Mouse (Mus musculus): ENCODE data around the gene Myo10. TPM values are rescaled to one million over a fixed set of nuclear protein-coding genes. Genes with fewer than 3 reads are reported as not detected.

Myo10 gene
- polyA plus RNA-seq (2012): 0.36 and 0.45 TPM in 2 replicates

DNA sequence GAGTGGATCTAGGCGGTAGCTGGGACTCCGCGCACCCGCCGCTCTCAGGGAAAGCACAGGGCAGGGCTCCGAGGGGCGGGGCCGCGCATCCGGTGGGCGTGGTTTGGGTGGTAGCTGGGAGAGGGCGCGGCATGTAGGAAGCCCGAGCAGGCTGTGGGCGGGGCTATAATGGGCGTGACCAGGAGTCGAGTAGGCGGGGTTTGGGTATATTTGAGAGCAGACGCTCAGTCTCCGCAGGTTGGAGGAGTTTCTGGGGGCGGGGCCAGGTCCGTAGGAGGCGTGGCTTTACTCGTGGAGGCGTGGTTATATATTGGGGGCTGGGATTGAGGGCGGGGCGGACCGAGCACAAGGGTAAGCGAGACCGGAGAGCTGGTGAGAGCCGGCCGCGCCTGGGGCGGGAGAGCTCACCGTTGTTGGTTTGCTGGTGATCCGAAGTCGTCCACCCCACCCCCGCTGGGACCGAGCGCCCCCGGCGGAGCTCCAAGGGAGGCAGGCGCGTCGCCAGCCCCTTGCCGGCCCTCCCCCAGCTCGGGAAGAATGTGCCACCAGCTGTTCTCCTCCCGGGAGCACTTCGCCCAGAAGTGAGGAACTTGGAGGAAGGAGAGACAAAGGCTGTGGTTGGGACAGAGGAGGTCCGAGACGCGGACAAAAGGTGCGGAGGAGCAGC lies at the start of gene Myo10:
Myo10 (plus strand) TSS at position 326 of the 667 bp plus-strand sequence.
- H3K4me1 ChIP-seq (ENCODE audit: control insufficient read depth): peaks cover 15% of the 10 kb centered on the region
- peak within 1 kb of the TSS; percentile 65 for H3K4me3 ChIP-seq (replicated peaks)
- peaks cover 7% of the 10 kb centered on the region for H3K9me3 ChIP-seq (ENCODE audit: control insufficient read depth, low read length)
- no peaks in the 10 kb centered on the region for H3K36me3 ChIP-seq (ENCODE audit: control insufficient read depth)
- H3K27me3 ChIP-seq (ENCODE audit: control insufficient read depth): peaks cover 40% of the 10 kb centered on the region
- TF ChIP-seq TAL1 (IDR thresholded peaks at IDR 0.05; ENCODE audit: low read length): no peak
- TF ChIP-seq GATA1 (IDR thresholded peaks at IDR 0.05; ENCODE audit: low read length): no peak

DNA sequence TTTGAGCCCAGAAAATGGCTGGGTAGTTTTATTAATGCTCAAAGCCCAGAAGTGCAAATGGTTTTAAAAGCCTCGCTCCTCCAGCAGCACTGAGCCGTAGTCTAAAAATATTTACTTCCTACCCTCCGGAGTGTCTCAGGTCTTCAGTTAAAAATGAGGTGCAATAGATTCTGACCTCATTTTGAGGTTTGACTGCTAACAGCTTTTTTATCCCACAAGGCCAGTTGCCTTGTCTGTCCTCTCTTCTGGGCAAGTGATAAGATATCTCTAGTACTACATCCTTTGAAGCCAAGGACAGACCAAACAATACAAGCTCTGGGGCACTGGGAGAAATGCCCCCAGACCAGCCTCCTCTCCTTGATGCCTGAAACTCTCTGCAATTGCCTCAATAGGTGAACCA lies 49.2 kb upstream of the Myo10 start:
- Histone ChIP-seq H3K4me3 (replicated peaks) (no peak overlapping the region), H3K4me1 (ENCODE audit: control insufficient read depth) (peaks cover 2% of the 10 kb centered on the region; the same call in 1 of the 2 replicates), H3K36me3 (ENCODE audit: control insufficient read depth) (no peaks in the 10 kb centered on the region), H3K27me3 (ENCODE audit: control insufficient read depth) (no peaks in the 10 kb centered on the region), H3K9me3 (ENCODE audit: control insufficient read depth, low read length) (no peaks in the 10 kb centered on the region)
- TF ChIP-seq TAL1 (IDR thresholded peaks at IDR 0.05; ENCODE audit: low read length): no peak
- TF ChIP-seq GATA1 (IDR thresholded peaks at IDR 0.05; ENCODE audit: low read length): no peak

DNA sequence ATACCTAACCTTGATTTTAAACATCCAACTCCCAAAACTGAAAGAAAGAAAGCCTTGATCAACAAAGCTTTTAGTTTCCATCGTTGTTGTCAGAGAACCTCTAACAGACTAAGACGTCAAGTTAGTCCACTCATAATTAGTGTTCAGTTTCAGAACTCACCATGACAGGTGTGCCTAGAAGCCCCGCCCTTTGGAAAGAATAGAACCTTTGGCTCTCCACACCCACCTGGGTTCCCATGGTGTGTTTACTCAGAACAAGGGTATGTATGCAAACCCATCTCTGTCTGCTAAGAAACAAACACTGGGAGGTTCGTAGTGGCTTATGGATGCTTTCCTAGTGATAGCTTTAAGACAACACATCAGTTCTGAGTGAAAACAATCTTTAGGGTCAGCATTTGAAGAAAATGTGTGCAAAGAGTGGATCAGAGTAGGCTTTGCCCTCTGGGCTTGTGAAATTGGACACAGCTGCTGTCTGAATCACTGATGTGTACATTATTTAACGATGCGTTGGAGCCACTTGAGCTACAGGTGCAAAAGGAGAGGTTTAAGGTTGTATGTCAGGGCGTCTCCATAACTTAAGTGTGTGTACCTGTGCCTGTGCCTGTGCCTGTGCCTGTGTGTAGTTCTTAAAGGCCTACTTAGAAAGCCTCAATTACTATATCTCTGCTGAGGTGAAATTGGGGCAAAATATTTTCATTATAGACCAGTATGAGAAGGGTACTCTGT lies 48.3 kb upstream of the Myo10 start:
- no peaks in the 10 kb centered on the region for H3K36me3 ChIP-seq (ENCODE audit: control insufficient read depth)
- no peak overlapping the region for H3K4me3 ChIP-seq (replicated peaks)
- H3K27me3 ChIP-seq (ENCODE audit: control insufficient read depth): no peaks in the 10 kb centered on the region
- H3K4me1 ChIP-seq (ENCODE audit: control insufficient read depth): peaks cover 2% of the 10 kb centered on the region; the same call in 1 of the 2 replicates
- H3K9me3 ChIP-seq (ENCODE audit: control insufficient read depth, low read length): no peaks in the 10 kb centered on the region
- TF ChIP-seq GATA1 (IDR thresholded peaks at IDR 0.05; ENCODE audit: low read length) (no peak), TAL1 (IDR thresholded peaks at IDR 0.05; ENCODE audit: low read length) (no peak)

DNA sequence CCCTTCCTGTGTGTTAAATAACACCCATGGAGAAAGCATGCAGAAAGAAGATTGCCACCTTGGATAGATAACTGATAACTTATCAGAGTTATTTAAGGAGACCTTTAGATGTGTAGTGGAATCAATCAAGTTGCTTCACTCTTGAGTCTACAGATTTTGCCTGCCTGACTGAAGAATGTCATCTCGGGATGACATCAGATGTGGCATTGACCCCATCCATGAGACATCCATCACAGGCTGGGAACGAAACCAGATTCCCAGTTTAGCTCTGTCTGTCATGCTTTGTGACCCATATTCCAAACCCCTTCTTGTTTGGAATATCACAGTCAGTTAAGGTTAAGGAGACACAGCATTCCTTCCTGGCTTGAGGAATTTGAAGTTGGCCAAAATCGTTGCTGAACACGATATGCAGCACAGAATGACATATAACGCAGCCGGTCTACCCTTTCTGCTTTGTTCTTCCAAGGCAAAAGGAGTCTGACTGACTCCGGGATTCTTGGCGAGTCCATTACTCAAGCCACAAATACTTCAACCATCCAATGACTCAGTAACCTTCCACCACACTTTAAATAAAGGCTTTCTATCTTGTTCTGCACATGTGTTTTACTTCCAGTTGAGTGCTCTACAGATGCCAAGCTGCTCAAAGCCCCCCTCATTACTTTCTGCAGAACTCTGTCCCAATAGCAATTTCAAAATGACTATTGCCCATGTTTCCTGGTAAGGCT lies 44.8 kb upstream of the Myo10 start:
- TF ChIP-seq TAL1 (IDR thresholded peaks at IDR 0.05; ENCODE audit: low read length): no peak
- no peak for TF ChIP-seq GATA1 (IDR thresholded peaks at IDR 0.05; ENCODE audit: low read length)
- Histone ChIP-seq H3K36me3 (ENCODE audit: control insufficient read depth) (no peaks in the 10 kb centered on the region), H3K9me3 (ENCODE audit: control insufficient read depth, low read length) (no peaks in the 10 kb centered on the region), H3K27me3 (ENCODE audit: control insufficient read depth) (no peaks in the 10 kb centered on the region), H3K4me3 (replicated peaks) (no peak overlapping the region), H3K4me1 (ENCODE audit: control insufficient read depth) (peaks cover 2% of the 10 kb centered on the region; the same call in 1 of the 2 replicates)

DNA sequence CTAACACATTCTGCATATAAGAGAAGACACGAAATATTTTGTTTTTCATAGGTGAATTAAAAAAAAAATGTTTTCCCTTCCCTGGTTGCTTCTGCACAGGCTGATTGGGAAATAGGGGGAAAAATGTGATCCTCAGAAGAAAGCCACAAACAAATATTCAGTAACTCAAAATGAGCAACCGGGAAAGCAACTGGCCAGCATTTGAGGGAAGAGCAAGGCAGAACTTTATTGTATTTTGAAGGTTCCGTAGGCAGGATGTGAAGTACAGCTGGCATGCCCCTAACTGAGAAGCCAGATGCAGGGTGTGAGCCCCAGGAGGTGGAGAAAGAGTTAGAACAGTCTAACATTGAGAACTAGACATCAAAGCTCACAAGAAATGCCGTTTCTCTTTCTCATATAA lies 44.0 kb upstream of the Myo10 start:
- TF ChIP-seq GATA1 (IDR thresholded peaks at IDR 0.05; ENCODE audit: low read length) (no peak), TAL1 (IDR thresholded peaks at IDR 0.05; ENCODE audit: low read length) (no peak)

DNA sequence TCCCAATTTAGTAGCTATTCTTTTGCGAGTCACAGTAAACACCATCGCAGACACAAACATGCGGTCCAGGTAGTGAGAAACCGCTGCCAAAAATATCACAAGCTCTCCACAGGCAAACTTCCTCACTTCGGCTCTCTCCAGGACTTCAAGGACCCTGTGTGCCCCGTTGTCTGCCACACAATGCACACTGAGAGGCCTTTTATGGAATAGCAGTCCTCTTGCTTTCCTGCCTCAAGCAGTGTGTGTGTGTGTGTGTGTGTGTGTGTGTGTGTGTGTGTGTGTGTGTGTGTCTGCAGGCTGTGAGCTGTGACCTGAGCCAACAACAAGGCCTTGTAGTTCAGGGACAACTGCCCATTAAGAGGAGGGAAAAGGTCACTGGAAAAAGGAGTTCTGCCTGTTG lies 41.6 kb upstream of the Myo10 start:
- no peaks in the 10 kb centered on the region for H3K36me3 ChIP-seq (ENCODE audit: control insufficient read depth)
- no peak overlapping the region for H3K4me3 ChIP-seq (replicated peaks)
- H3K9me3 ChIP-seq (ENCODE audit: control insufficient read depth, low read length): no peaks in the 10 kb centered on the region
- no peaks in the 10 kb centered on the region for H3K27me3 ChIP-seq (ENCODE audit: control insufficient read depth)
- H3K4me1 ChIP-seq (ENCODE audit: control insufficient read depth): no peaks in the 10 kb centered on the region
- no peak for TF ChIP-seq GATA1 (IDR thresholded peaks at IDR 0.05; ENCODE audit: low read length)
- no peak for TF ChIP-seq TAL1 (IDR thresholded peaks at IDR 0.05; ENCODE audit: low read length)

More for the DNA sequence above, 44.0 kb upstream of the Myo10 start:
- H3K27me3 ChIP-seq (ENCODE audit: control insufficient read depth): no peaks in the 10 kb centered on the region
- no peaks in the 10 kb centered on the region for H3K4me1 ChIP-seq (ENCODE audit: control insufficient read depth)
- H3K36me3 ChIP-seq (ENCODE audit: control insufficient read depth): no peaks in the 10 kb centered on the region
- no peak overlapping the region for H3K4me3 ChIP-seq (replicated peaks)
- no peaks in the 10 kb centered on the region for H3K9me3 ChIP-seq (ENCODE audit: control insufficient read depth, low read length)

DNA sequence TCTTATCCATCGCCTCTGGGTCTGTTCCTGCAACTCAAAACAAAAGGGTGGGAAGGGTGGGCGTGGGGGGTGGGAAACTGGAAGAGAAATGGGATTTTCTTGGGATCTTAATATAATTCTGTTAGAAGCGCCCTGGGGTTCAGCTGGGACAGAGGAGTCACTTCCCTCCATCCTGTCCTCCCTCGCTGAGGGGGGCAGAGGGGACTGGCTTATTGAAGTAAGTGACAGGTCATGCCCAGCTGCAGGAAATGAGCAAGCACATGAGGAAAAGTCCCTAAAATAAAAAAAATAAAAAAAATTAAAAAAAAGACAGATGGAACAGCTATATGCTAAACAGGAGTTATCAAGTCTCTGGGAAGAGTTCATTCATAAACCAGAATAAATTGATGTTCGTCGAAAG lies 40.3 kb upstream of the Myo10 start:
- H3K4me3 ChIP-seq (replicated peaks): no peak overlapping the region
- no peak for TF ChIP-seq TAL1 (IDR thresholded peaks at IDR 0.05; ENCODE audit: low read length)
- TF ChIP-seq GATA1 (IDR thresholded peaks at IDR 0.05; ENCODE audit: low read length): no peak
- H3K9me3 ChIP-seq (ENCODE audit: control insufficient read depth, low read length): no peaks in the 10 kb centered on the region
- H3K36me3 ChIP-seq (ENCODE audit: control insufficient read depth): no peaks in the 10 kb centered on the region
- H3K27me3 ChIP-seq (ENCODE audit: control insufficient read depth): no peaks in the 10 kb centered on the region
- no peaks in the 10 kb centered on the region for H3K4me1 ChIP-seq (ENCODE audit: control insufficient read depth)

DNA sequence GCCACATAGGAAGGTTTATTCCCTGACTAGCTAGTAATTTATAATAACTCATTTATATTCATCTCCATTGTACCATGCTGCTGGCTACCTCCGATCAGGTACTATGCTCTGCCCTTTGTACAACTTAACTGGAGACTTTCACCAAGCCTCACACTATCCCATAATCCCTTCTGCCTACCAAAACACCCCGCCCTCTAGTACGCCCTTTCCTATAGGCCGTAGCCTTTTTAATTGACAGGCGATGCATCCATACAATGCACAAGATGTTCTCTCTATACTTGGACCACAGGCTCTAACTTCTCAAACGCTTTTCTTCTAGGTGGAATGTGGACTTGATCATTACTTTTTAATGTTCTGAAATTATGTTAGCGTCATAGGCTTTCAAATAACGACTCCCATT lies 39.0 kb upstream of the Myo10 start:
- Histone ChIP-seq H3K4me3 (replicated peaks) (no peak overlapping the region), H3K4me1 (ENCODE audit: control insufficient read depth) (no peaks in the 10 kb centered on the region), H3K27me3 (ENCODE audit: control insufficient read depth) (no peaks in the 10 kb centered on the region), H3K36me3 (ENCODE audit: control insufficient read depth) (no peaks in the 10 kb centered on the region), H3K9me3 (ENCODE audit: control insufficient read depth, low read length) (no peaks in the 10 kb centered on the region)
- TF ChIP-seq GATA1 (IDR thresholded peaks at IDR 0.05; ENCODE audit: low read length) (no peak), TAL1 (IDR thresholded peaks at IDR 0.05; ENCODE audit: low read length) (no peak)

DNA sequence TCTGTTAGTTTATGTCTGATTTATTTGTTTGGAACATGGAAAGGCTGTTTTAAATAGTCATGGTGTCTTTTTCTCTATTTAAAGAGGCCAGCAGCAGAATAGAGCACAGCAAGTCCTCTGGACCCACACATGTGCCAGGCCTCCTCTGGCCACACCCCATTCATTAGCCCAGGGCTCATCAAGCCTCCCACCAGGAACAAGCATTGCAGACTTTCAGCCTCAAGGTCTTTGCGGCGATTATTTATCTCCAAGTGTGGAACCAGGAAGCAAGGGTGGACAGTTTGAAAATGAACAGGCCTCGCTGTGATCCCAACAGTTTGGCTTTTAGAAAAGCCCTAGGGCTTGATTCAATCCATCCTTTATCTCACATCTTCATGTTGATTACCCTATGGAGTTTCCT lies 35.5 kb upstream of the Myo10 start:
- no peak overlapping the region for H3K4me3 ChIP-seq (replicated peaks)
- H3K27me3 ChIP-seq (ENCODE audit: control insufficient read depth): no peaks in the 10 kb centered on the region
- TF ChIP-seq GATA1 (IDR thresholded peaks at IDR 0.05; ENCODE audit: low read length) (no peak), TAL1 (IDR thresholded peaks at IDR 0.05; ENCODE audit: low read length) (no peak)
- no peaks in the 10 kb centered on the region for H3K4me1 ChIP-seq (ENCODE audit: control insufficient read depth)
- H3K36me3 ChIP-seq (ENCODE audit: control insufficient read depth): no peaks in the 10 kb centered on the region
- no peaks in the 10 kb centered on the region for H3K9me3 ChIP-seq (ENCODE audit: control insufficient read depth, low read length)
